13 mouse cellular contexts compared by ENCODE assay signal in genomic region chr11:110544419-110545210, GRCm38 (mm10).
A peak's percentile ranks its signal among the peaks of the same experiment; 100 is the strongest.
DNase-seq lines count a peak whose midpoint lies in the region; ATAC-seq lines count a peak whose summit lies in the region.
"Had no signal": no experiment of that assay in that cellular context is flagged by ENCODE, and none has a peak within 500 bp of the region (broad histone marks: within the 10 kb centered on the region; RNA-seq: fewer than 3 reads in every experiment).

No protein-coding gene starts in this region.

- no peak for ATAC-seq in embryonic facial prominence, embryonic 14.5 days (ENCODE audit: low read depth)
- peak; percentile 92 for ATAC-seq in intestine, embryonic 15.5 days
- ATAC-seq: forebrain, embryonic 15.5 days had no signal

- no peaks in the 10 kb centered on the region for H3K4me1 ChIP-seq in embryonic facial prominence, embryonic 14.5 days (ENCODE audit: control insufficient read depth, insufficient read depth, low read length)
- H3K4me1 ChIP-seq in embryonic facial prominence, embryonic 10.5 days: no peaks in the 10 kb centered on the region
- H3K4me1 ChIP-seq in intestine, embryonic 15.5 days (replicated peaks): no peaks in the 10 kb centered on the region
- H3K4me1 ChIP-seq: forebrain, embryonic 15.5 days had no signal

- H3K27ac ChIP-seq in embryonic facial prominence, embryonic 14.5 days (replicated peaks; ENCODE audit: low read depth, low read length): no peak overlapping the region
- H3K27ac ChIP-seq in embryonic facial prominence, embryonic 10.5 days (replicated peaks): no peak overlapping the region
- 0 out of 2 replicates have a peak overlapping the region, but pooled peaks have one; percentile 22 for H3K27ac ChIP-seq in intestine, embryonic 15.5 days
- H3K27ac ChIP-seq: forebrain, embryonic 15.5 days had no signal

- 0 out of 2 replicates have a peak, but pooled peaks cover 5% of the 10 kb centered on the region for H3K9me3 ChIP-seq in embryonic facial prominence, embryonic 14.5 days (ENCODE audit: control insufficient read depth, low read length)
- peaks cover 5% of the 10 kb centered on the region for H3K9me3 ChIP-seq in embryonic facial prominence, embryonic 10.5 days
- H3K9me3 ChIP-seq in intestine, embryonic 15.5 days: no peaks in the 10 kb centered on the region
- H3K9me3 ChIP-seq: forebrain, embryonic 15.5 days had no signal

- peak; percentile 45 for DNase-seq in embryonic facial prominence, embryonic 14.5 days (ENCODE audit: low spot score)
- no peak for DNase-seq in embryonic facial prominence, embryonic 10.5 days (ENCODE audit: low spot score)
- peak; percentile 44 for DNase-seq in 3T3-L1 (ENCODE audit: low read depth, low spot score)
- DNase-seq in kidney, postnatal 14 days: peak; percentile 69
- no peak for DNase-seq in testis, postnatal 14 days (ENCODE audit: low spot score)
- DNase-seq in cerebellum, postnatal 10 days: no peak
- no peak for DNase-seq in right cerebral cortex, adult 18-20 months
- DNase-seq: cerebellum, postnatal 36 days; gastrocnemius, postnatal 14 days; midbrain, embryonic 14.5 days; thymus, adult 2 months had no signal

- no peak overlapping the region for H3K4me3 ChIP-seq in embryonic facial prominence, embryonic 14.5 days (ENCODE audit: low read depth, low read length)
- no peak overlapping the region for H3K4me3 ChIP-seq in embryonic facial prominence, embryonic 10.5 days
- H3K4me3 ChIP-seq in intestine, embryonic 15.5 days (replicated peaks): no peak overlapping the region
- H3K4me3 ChIP-seq: forebrain, embryonic 15.5 days had no signal

- H3K27me3 ChIP-seq in embryonic facial prominence, embryonic 14.5 days (replicated peaks; ENCODE audit: control insufficient read depth, insufficient read depth, low read length): no peaks in the 10 kb centered on the region
- no peaks in the 10 kb centered on the region for H3K27me3 ChIP-seq in embryonic facial prominence, embryonic 10.5 days (replicated peaks; ENCODE audit: low read depth, poor library complexity, severe bottlenecking)
- H3K27me3 ChIP-seq in intestine, embryonic 15.5 days (replicated peaks): no peaks in the 10 kb centered on the region
- H3K27me3 ChIP-seq: forebrain, embryonic 15.5 days had no signal

- H3K4me2 ChIP-seq in embryonic facial prominence, embryonic 14.5 days (ENCODE audit: low read depth, low read length): no peak overlapping the region
- no peak overlapping the region for H3K4me2 ChIP-seq in intestine, embryonic 15.5 days (replicated peaks)
- H3K4me2 ChIP-seq: forebrain, embryonic 15.5 days had no signal

- no peak overlapping the region for H3K9ac ChIP-seq in embryonic facial prominence, embryonic 14.5 days (ENCODE audit: low read depth, low read length)
- H3K9ac ChIP-seq in intestine, embryonic 15.5 days: no peak overlapping the region
- H3K9ac ChIP-seq: forebrain, embryonic 15.5 days had no signal

- no peaks in the 10 kb centered on the region for H3K36me3 ChIP-seq in embryonic facial prominence, embryonic 14.5 days (ENCODE audit: control insufficient read depth, insufficient read depth, low read length)
- no peaks in the 10 kb centered on the region for H3K36me3 ChIP-seq in embryonic facial prominence, embryonic 10.5 days (replicated peaks)
- no peaks in the 10 kb centered on the region for H3K36me3 ChIP-seq in intestine, embryonic 15.5 days
- H3K36me3 ChIP-seq: forebrain, embryonic 15.5 days had no signal

- whole genome bisulfite sequencing in embryonic facial prominence, embryonic 14.5 days: 72% methylated on average over 11 of the region's 11 CpGs
- 88% methylated on average over 11 of the region's 11 CpGs for WGBS in embryonic facial prominence, embryonic 10.5 days
- WGBS in intestine, embryonic 15.5 days: 67% methylated on average over 11 of the region's 11 CpGs

Comparison
In these comparisons a context has a peak if more than half of its experiments do, and no peak if none do; other contexts are left out.
1. DNase-seq: peak in embryonic facial prominence, embryonic 14.5 days (single experiment), 3T3-L1 (single experiment) and kidney, postnatal 14 days (single experiment); none in embryonic facial prominence, embryonic 10.5 days (single experiment), testis, postnatal 14 days (single experiment), cerebellum, postnatal 10 days (0 of 2) and right cerebral cortex, adult 18-20 months (single experiment).